Mouse (Mus musculus) CD4-positive, CD25-positive, alpha-beta regulatory T cell, adult 4 months (primary cell): ENCODE results near the gene Pkig. TPM values are rescaled to one million over a fixed set of nuclear protein-coding genes. Genes with fewer than 3 reads are reported as not detected.
A peak's percentile ranks its signal among the peaks of the same experiment; 100 is the strongest.
"Not testable (repeated sequence)": the region's sequence is repeated elsewhere in the genome, so short reads cannot be mapped to it uniquely, and the experiment has no call there.

Source experiments
- ATAC-seq: one replicate; pipeline ENCODE4 v1.8.0; 2017
- polyA plus RNA-seq, 2 experiments: library from polyadenylated mRNA; unstranded; fragments of 100-300 nt; shearing (Covaris generic); gene quantifications; one replicate each; pipeline ENCODE4 v1.2.1; 2017

The Pkig gene
- polyA plus RNA-seq, 2 experiments from 2014 or later = 1.5 to 9.0 TPM

DNA sequence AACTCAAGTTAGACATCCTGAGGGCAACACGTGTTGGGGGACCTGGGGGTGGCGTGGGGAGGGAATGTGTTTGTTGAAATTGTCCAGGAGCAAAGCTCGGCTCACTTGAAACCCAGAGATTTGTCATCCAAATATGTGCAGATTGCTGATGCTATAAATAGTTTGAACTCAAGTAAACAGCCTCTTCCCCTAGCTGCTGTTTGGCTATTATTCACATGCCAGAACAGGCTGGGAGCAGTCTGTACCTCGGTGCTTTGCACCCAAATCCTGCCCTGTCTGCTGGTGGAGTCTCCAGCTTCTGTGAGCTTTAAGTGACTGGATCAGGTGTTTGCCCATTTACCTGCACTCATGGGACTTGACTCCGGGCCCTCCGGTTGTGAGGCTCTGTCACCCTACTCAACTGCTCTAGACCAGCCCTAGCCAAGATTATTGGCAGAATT, 27.6 kb downstream of the Pkig start:
- no peak for ATAC-seq

DNA sequence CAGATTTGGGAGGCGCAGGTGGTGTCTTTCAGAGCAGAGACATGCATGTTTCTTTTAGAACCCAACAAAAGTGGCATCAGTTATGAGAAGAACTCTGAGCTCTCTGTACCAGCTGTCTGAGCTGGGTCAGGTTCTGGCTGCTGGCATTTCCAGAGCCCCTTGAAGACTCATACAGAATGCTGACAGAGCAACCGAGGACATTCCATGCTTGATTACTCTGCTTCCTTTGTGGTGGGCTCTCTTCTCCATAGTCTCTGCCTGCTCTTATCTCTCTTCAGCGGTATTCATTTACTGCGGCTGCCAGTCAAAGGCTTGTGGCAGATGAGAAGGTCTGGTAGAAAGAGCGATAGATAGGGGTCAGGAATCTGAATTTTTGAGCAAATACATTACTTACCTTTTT, 28.0 kb downstream of the Pkig start:
- ATAC-seq = no peak

DNA sequence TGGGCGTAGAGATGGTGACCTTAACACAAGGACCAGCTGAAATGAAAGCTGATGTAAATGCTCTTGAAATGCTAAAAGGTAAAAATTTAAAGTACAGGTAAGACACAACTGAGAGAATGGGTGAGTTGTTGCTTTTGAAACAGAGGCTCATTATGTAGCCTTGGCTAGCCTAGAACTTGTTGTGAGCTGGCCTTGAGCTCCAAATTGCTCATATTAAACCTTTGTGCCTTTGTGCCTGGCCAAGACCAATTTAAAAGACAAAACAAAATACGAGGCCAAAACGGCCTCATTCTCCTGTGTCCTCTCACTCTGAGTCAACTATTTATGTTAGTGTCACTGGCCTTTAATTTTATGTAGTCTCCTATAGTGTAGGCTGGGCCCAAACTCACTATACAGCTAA, 28.7 kb downstream of the Pkig start:
- ATAC-seq = no peak

DNA sequence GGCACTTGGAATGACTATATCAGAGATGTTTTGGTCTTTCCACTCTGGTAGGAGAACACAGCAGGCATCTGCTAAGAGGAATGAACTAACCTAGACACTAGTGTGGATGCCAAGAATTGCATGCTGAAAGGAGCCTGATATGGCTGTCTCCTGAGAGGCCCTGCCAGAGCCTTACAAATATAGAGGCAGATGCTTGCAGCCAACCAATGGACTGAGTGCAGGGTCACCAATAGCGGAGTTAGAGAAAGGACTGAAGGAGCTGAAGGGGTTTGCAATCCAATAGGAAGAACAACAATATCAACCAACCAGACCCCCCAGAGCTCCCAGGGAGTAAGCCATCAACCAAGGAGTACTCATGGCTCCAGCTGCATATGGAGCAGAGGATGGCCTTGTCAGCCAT, 30.2 kb downstream of the Pkig start:
- not testable (repeated sequence) for ATAC-seq

DNA sequence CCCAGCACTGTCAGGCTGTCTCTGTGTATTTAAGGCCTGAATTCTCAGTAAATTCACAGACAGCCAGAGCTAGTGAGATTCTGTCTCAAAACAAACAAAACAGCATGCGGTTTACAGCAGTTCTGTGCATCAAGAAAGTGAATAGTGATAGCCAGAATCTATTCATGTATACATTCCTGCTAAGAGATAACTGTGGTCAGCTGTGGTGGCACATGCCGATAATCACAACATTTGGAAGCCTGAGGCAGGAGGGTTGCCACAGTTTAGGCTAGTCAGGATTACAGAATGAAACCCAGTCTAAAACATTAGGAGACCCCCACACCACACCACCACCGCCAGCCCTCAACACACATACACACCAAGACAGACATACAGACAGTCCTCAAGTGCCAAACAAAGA, 31.6 kb downstream of the Pkig start:
- ATAC-seq = no peak

DNA sequence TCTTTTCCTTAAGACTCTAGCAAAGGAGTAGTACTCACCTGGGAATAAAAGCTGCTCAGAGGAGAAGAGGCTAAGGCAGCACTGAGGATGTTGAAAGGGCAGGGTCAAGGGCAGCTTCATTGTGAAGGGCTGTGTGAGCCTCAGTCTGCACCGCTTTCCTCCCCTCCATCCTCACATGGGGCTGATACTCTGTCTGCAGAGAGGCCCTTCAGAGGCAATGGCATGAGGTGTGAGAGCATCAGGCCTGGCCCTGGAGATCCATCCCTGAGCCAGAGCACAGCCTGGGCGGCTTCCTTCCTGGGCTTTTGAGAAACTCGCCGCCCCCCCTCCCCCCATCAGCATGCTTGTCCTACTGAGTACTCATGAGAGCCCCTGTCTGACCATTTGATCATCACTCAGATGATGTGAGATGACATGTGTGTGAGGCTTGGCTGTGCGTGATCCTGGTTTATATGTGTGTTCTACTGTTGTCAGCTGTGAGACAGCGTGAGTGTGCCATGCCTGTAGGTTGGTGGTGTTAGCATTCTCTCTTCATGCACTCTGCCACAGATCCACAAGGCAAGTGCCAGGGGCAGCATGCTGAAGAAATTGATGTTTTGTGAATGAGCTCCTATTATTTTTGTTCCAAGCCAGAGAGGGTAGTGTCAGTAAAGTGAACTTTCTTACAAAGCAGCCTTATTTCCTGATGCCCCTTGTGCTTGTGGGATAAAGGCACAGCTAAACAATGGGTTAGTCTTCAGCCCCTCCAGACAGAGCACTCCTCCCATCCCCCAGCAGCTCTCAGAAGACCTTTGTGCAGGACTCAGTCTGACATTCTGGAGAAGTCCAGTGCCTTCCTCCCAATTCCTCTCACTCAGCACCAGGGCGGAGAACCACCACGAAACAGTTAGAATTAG, 32.5 kb downstream of the Pkig start:
- no peak for ATAC-seq

DNA sequence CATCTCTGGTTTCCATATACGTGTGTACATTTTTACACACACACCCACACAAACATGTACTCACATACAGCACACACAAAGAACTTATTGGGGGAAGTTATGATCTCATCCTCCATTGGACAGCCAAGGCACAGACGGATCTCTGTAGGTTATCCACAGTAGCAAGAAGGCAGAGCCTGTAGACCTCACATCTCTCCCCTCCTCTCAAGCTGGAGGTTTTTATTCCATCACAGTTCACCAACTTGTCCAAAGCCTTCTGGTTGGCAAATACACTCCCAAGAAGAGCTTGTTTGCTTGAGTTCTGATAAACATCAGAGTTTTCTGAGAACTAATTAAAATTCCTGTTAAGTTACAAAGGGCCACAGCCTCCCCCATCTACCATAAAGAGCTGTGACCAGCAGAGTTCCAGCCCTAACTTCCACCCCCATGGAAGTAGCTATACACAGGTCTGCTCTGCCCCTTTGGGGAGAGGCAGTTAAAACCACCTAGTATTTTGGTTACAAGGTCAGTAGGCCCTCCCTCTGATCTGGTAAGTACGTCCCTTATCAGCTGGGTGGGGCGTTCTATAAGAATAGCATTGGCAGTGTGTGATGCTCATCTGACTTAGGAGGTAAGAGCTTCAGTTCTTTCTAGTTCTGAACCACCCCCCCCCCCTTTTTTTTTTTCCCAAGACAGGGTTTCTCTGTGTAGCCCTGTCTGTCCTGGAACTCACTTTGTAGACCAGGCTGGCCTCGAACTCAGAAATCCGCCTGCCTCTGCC, 33.8 kb downstream of the Pkig start:
- no peak for ATAC-seq

DNA sequence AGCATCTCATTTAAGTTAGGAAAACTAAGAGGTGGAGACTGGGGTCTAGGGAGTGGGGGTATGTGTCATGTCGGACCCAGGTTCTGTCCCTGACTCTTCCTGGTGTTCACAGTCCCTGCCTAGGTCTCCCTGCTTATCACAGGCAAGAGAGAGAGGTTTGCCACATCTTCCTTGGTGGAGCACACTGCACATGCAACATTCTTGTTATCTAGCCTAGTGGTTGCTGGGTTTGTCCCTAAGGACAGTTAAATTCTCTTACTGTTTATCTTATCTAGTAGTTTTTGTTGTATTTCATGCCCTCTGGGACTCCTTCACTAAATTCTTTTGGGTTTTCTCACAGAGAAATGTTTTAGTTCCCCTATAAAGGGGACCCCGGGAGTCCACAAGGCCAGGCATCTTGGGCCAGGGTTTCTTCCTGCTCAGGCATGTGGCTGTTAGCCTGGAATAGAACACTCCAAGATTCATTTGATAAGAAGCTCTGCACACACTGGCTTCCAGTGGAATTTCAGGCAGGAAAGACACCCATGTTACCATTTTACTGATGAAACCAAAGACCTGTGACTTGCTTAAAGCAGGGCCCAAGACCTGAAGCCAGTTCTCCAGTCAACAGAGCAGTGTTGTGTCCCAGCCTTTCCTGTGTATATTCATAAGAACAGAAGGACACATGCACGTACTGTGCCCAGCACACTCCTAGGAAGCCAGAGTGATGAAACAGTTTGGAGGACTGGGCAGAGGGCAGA, 34.9 kb downstream of the Pkig start:
- no peak for ATAC-seq

DNA sequence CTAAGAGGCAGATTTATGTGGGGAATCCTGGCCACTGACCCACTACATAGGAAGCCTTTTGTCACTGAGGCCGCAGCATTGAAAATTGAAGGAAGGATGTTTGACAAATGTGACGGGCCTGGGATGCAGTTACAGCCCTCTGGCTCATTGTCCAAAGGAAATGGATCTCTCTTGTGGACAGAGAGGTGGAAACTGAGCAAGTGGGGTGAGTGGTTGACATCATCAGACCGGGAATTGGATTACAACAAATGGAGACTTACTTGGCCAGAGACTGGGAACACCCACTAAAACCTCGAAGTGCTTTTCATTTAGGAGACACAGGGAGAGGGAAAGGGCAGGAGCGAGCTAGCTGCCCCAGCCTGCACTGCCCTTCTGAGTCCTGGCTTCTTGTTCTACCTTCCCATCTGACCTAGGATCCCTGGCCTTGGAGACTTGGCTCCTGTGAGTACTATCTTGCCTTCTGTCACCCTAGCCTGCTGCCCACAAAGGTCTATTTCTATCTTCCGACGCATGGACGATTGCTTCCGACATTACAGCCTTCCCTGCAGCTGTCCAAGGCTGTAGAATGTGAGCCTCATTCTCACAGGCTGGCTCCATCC, 35.6 kb downstream of the Pkig start:
- ATAC-seq = no peak

DNA sequence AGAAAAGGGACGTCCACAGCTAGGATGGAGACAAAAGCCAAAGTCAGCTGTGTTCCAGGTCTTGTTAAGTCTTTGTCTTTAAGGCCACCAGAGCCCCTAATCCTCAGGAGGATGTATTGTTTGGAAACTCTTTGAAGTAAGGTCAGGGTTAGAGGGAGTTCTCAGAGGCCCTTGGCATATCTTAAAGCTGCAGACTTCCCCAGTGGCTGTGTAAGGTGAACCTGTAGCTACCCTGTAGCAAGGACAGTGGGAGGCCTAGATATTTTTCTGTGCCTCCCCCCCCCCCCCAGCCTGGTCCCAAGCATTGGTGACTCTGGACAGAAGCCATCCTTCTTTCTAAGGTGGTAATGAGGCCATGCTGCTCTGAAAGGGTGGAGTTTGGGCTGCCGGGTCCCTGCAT, 38.6 kb downstream of the Pkig start:
- no peak for ATAC-seq

DNA sequence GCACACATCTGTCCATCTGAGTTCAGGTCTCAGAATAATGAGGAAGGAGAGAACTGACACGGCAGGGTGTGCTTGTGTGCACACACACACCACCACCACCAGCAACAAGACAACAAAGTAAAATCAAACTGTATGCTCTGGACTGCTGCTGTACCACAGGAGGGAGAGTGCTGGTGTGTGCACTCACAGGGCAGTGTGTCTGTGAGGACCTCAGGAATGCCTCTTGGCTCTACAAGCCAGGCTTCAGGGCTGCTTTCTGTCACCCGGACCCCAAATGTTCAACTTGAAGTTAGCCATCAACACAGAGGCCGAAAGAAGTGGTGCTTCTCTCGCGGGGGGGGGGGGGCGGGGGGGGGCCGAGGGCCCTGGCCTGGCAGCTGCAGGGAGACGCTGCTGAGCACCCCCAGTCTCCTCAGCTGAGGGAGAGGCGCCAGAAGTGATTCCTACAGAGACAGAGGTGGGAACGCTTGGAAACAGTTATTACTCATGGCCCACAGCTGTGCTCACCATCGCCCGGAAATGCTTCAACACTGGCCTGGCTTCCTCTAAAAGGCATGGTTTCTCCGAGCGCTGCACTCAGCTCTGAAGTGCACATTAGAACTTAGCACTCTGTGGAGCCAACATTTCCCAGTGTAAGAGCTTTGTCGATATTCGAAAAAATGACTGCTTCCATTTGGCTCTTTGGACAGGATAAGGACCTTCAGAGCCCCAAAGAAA, 39.7 kb downstream of the Pkig start:
- ATAC-seq = peak; percentile 75

DNA sequence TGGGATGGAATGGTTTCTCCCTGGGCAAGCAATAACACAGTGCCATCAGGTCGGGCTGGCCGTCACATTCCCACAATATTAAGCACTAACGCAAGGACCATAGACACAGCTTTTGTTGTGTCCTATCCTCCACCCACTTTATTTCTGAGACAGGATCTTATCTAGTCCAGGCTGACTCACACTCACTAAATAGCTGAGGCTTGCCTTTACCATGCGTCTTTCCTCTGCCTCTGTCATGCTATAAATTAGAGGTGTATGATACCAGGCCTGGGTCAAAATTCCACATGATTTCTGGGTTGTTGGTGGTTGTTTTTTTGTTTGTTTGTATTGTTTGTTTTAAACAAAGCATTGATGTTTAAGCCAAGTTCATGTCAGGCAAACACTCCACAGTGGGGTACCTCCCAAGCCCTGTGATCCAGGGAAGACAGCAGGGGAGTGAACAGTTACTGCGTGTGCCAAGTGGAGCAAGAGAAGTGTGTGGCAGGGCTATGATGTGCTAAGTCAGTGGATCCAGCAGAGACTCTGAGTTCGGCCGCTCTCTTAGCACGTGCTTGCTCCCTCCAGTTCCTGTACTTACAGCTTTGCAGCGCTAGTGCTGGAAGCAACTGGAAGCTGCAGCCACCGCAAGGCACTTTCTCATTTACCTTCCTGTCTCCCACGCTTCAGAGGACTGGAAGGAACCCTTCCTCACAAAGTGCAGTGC, 41.0 kb downstream of the Pkig start:
- no peak for ATAC-seq

DNA sequence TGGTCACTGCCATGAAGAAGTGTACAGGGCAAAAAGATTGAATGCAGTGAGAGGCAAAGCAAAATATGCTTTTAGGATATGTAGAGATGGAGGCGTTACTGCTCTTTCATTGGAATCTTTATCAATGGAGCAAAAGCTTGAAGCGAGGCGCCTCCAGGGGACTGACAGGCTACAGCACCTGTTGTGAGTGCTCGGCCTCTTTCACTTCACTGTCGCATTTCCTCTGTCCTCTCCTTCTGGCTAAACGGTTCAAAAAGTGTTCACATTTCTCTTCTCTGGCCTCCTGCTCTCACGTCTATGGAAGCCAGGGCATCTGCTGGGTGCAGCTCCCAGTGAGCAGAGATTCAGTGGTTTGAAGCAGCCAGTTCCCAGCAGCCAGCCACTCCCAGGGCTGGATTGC, 44.2 kb downstream of the Pkig start:
- ATAC-seq = no peak

DNA sequence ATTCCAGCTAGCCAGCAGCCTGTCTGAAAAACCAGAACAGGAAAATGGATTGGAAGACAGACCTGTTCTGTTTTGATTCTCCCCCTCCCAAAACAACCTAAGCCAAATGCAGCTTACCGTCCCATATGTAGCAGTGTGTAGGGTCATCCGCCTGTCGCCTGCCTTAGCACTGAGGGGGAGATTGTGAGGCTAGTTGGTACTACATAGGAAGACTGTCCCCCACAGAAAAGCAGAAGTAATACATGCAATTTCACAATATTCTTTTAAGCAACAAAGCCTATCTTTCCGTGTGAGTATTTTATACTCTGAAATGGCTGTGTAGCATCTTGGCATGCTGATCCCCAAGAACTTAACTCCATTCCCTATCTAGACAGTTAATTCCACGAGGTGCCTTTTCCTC, 44.7 kb downstream of the Pkig start:
- no peak for ATAC-seq

DNA sequence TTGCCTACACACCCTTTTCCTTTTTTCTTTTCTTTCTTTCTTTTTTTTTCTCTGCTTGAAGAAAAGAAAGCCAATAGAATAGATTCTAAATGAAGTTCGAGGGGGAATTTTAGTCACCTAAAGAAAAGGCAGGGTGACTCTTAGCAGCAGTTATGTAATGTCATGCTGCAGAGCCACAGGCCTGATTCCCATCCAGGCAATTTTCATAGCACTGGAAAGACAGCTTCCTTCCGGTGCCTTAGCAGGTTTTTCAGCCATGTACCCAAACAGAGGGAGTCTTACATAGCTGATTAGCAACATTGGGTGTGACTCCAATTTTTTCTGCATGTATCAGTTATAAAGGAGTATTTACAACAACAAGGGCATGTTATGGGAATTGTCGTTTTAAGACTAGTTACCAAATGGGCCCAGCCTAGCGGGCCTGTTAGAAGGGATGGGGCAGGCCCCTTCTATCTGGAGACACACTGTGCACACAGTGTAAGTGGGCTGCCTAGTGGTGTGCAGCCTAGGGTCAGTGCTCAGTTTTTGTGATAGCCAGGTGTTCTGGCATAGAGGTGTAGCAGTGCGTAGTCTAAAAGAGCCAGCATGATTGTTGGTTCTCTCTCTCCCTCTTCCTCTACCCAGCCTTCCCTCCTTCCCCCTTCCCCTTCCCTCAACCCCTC, 45.5 kb downstream of the Pkig start:
- no peak for ATAC-seq

DNA sequence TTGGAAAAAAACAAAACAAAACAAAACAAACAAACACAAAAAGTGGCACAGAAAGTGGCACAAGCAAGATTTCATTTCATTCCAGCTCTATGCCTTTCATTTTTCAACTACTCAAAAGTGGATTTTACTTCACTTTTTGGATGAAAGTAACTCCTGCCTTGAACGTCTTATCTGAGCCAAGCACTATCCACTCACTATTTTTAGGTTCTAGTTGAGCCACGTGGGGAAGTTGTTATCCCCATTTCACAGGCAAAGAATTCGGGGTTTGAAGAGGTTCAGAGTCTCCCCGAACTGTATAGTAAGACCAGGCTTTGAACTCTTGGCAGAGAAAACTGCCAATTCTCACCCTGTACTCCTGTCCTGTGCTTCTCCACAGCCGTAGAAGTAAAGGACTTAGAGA, 50.1 kb downstream of the Pkig start:
- ATAC-seq = no peak

DNA sequence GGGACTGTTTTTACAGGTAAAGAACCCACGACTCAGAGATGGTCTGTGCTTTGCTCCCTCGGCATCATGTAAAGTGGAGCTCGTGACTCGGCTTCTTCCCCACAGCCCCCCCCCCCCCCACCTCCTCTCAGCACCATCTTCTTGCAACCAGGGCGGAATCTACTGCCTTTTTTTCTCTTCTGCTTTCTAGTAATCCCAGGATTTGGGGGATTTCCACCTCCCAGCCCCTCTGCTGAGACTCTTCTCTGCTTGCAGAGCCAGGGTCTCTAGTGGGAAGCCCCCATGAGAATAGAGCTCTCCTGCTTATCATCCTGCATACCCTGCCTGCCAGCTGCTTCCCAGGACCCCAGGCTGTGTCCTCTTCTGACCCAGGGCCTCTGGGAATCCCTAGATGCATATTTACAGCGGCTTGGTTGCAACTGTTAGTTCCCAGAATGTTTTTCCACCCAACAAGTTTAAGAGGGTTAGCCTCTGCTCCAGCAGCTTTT, 50.6 kb downstream of the Pkig start:
- no peak for ATAC-seq

DNA sequence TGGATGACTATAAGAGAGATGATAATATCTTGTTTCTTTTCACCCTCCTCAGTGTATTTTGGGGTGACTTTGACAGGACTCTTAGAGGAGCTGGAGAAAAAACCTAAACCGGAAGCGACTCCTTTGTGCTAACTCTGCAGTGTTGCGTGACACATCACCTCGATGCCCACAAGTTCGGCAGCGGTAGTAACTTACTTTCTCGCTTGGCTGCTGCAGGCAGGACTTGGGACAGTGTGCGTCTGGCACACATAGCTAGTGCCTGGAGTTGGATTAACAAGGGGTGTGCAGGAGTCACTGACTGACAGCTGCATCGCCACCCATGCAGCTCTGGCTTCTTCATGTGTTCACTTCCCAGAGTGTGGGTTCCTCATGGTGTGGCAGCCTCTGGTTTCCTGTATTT, 51.8 kb downstream of the Pkig start:
- no peak for ATAC-seq

DNA sequence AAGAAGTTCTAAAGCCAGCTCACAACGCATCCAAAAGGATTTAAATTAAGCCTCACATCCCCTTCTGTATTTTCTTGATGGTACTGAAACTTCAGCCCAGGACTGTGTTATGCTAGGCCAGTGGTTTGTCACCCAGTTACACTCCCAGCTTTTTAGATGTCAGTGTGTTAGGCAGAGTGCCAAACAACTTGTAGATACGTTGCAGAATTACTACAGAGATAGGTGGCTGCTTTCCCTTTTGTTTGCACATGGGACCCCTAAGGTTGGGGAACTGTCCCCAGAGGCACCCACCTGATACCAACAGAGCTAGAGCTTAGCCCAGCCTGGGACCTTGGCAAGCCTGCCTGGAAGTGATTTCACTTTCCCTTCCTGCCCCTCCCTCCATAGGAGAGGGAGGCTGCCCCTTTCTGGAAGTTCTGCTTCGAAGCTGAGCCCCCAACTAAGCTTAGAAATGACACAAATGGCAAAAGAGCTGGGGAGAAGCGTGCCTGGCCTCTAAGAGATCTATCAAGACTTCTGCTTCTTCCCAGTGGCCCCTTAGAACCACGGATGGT, 52.5 kb downstream of the Pkig start:
- ATAC-seq = no peak

DNA sequence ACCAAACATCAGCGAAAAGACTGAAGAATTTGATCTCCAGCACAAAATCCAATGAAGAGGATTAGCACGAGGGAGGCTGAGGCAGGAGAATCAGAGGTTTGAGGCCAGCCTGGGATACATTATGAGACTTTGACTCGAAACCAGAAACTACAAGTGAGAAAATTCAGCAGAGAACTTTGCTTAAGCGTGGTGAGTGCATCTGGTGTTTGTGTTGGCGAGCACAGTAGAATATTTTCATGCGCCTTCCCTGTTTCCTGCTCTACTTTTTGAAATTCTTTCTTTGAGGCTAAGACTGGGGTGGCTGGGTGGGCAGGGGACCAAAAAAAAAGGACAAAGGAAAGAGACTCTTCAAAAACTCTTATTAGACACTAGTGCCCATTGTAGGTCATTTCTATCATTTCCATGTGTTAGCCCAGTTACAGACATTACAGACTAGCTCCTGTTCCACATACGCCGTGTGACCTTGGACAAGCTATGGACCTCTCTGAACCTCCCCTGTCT, 53.2 kb downstream of the Pkig start:
- no peak for ATAC-seq
